Mouse (Mus musculus) erythroblast, embryonic 14.5 days (primary cell): ENCODE data around the gene Nme4.

ENCODE experiments used
- GATA1 ChIP-seq: IDR thresholded peaks from 2 replicates; pipeline ENCODE4 v1.6.1; 2012; ENCODE audit warnings: low read length, inconsistent platforms, mixed read lengths
- TAL1 ChIP-seq: IDR thresholded peaks from 3 replicates; pipeline ENCODE4 v1.6.1; 2012; ENCODE audit warnings: low read length, inconsistent platforms, mixed read lengths

GRCm38 (mm10) chr17:26115205-26115898 lies 19.9 kb upstream of the Nme4 start:
- TF ChIP-seq GATA1 (no peak), TAL1 (no peak)
